Mouse (Mus musculus): Measurements from ENCODE around the gene Smndc1.

- TF ChIP-seq CTCF (IDR thresholded peaks at IDR 0.05; ENCODE audit: borderline replicate concordance, insufficient read depth, low read depth, low read length) (peak; percentile 18; the same call in 1 of the 2 replicates), POLR2A (IDR thresholded peaks at IDR 0.05; ENCODE audit: borderline replicate concordance, insufficient read depth, low read length) (no peak)
Measured at GRCm38 (mm10) chr19:53394552-53394951, 4.2 kb upstream of the Smndc1 start.

Measured in cerebellum, adult 2 months (tissue).